Mouse (Mus musculus) CD4-positive helper T cell, adult 2 months (primary cell): ENCODE measurements around the gene Ispd.

Experiments used
- DNase-seq: peaks from one replicate; pipeline ENCODE4 v3.0.0-alpha.2; 2012; ENCODE audit warnings: low read depth, missing footprints, low spot score

Ispd gene

GRCm38 (mm10) chr12:36468325-36469044, 87.2 kb downstream of the Ispd start:
- peak; percentile 67 for DNase-seq

- no peak for DNase-seq
Measured at GRCm38 (mm10) chr12:36471411-36471810, 90.2 kb downstream of the Ispd start.

GRCm38 (mm10) chr12:36474171-36474570, 92.9 kb downstream of the Ispd start:
- peak; percentile 8 for DNase-seq

GRCm38 (mm10) chr12:36475269-36475668, 94.0 kb downstream of the Ispd start:
- no peak for DNase-seq

GRCm38 (mm10) chr12:36476476-36476875, 95.2 kb downstream of the Ispd start:
- no peak for DNase-seq

GRCm38 (mm10) chr12:36477501-36477900, 96.3 kb downstream of the Ispd start:
- DNase-seq = no peak

GRCm38 (mm10) chr12:36477926-36478325, 96.7 kb downstream of the Ispd start:
- no peak for DNase-seq

GRCm38 (mm10) chr12:36481742-36482141, 100.5 kb downstream of the Ispd start:
- DNase-seq = no peak

- no peak for DNase-seq
Measured at GRCm38 (mm10) chr12:36483346-36483745, 102.1 kb downstream of the Ispd start.

GRCm38 (mm10) chr12:36497565-36497964, 116.3 kb downstream of the Ispd start:
- DNase-seq = no peak

GRCm38 (mm10) chr12:36507111-36507903, 126.1 kb downstream of the Ispd start:
- DNase-seq = no peak

GRCm38 (mm10) chr12:36509954-36510642, 128.8 kb downstream of the Ispd start:
- DNase-seq = no peak

GRCm38 (mm10) chr12:36521774-36522173, 140.5 kb downstream of the Ispd start:
- no peak for DNase-seq

- DNase-seq = no peak
Measured at GRCm38 (mm10) chr12:36523515-36523914, 142.3 kb downstream of the Ispd start.

GRCm38 (mm10) chr12:36530920-36531319, 149.7 kb downstream of the Ispd start:
- DNase-seq = no peak

- DNase-seq = no peak
Measured at GRCm38 (mm10) chr12:36531421-36532072, 150.3 kb downstream of the Ispd start.

GRCm38 (mm10) chr12:36532525-36532924, 151.3 kb downstream of the Ispd start:
- no peak for DNase-seq

- DNase-seq = no peak
Measured at GRCm38 (mm10) chr12:36533160-36533900, 152.1 kb downstream of the Ispd start.

GRCm38 (mm10) chr12:36534589-36534988, 153.3 kb downstream of the Ispd start:
- no peak for DNase-seq

GRCm38 (mm10) chr12:36545318-36545717, 164.1 kb downstream of the Ispd start:
- no peak for DNase-seq

- DNase-seq = no peak
Measured at GRCm38 (mm10) chr12:36549474-36549873, 168.2 kb downstream of the Ispd start.
